Mouse (Mus musculus) CD8-positive naive resting alpha-beta T cell, adult 2 months (primary cell): Measurements from ENCODE around the gene Arid3b.

Experiments used
- DNase-seq, 2 experiments: peaks; one replicate each; pipeline ENCODE4 v3.0.0; 2022; ENCODE audit warnings: low read depth in 2 of 2, low spot score in 2 of 2

Gene Arid3b

DNA sequence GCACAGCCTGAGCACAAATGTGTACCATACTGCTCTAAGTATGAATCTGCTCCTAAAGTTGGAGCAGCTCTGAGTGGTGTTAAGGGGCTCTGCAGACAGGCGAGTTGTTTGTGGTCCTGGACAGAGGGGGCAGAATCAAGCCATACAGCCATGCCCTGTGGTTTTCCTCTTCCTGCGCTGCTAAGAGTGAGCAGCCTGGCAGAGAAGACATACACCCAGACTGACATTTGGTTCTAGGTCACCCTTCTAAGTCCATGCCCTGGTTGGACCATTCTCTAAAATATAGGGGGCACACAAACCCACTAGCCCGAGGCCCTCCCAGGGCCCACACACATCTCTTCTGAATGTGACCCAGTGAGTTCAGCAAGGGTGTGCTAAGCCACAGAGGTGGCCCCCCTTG is 46.9 kb downstream of the Arid3b start:
- no peak for DNase-seq

DNA sequence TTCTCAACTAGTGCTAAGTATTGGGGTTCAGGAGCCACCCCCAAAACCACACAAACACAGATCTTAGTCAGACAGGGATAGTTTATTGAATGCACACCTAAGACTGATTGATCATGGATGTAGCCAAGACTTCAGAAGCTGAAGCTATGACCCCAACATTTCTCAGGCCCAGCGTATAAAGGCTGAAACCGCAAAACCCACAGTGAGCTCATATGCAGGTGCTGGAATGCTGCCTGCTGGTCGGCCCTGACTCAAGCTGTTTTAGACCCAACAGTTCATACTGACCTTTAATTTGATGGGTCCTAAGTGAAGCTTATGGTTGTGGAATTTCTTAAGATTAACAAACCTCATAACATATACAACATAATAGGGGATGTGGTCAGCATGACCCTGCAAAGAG is 53.9 kb downstream of the Arid3b start:
- DNase-seq, result no peak

GRCm38 (mm10) chr9:57775736-57776135 is 60.9 kb downstream of the Arid3b start:
- DNase-seq, result no peak

DNA sequence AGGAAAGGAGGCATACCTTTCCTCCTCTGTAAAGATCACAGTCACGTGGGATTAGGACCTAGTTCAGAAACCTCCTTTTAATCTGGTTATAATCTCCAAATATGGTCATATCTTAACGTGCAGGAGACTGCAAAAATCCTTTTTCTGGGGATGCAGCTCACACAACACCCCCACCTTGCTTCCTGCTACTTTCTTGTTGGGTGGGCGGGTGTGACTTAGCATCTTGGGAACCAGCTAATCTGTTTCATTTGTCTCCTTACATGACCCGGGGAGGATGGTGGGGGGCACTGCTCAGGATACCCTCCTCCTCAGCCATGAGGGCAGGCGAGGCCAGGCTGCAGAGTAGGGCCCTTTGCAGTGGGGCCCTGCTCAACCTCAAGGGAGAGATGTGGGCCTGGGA is 61.6 kb downstream of the Arid3b start:
- no peak for DNase-seq

GRCm38 (mm10) chr9:57774168-57774567 is 62.4 kb downstream of the Arid3b start:
- peak in 1 of 2 experiments; percentile 35 for DNase-seq

- no peak for DNase-seq
These were observed 62.8 kb downstream of the Arid3b start for GRCm38 (mm10) chr9:57773754-57774153.

DNA sequence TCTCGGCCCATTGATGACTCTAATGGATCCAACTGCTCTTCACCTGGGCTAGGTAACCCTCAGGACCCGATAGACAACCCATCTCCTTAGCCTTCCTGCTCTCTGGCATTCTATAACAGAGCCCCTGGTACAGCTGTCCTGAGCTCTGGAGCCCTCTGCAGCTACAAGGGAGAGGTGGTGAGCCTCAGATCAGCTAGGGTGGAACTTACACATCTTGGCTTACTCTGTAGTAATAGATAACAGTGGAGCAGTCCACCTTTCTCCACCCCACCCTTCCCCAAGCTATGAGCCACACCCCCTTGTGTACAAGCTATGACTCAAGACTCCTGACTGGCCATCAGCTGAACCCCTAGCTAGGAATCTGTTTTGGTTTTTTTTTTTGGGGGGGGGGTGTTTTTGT is 65.8 kb downstream of the Arid3b start:
- DNase-seq, result no peak

GRCm38 (mm10) chr9:57770214-57770613 is 66.4 kb downstream of the Arid3b start:
- DNase-seq, result no peak

DNA sequence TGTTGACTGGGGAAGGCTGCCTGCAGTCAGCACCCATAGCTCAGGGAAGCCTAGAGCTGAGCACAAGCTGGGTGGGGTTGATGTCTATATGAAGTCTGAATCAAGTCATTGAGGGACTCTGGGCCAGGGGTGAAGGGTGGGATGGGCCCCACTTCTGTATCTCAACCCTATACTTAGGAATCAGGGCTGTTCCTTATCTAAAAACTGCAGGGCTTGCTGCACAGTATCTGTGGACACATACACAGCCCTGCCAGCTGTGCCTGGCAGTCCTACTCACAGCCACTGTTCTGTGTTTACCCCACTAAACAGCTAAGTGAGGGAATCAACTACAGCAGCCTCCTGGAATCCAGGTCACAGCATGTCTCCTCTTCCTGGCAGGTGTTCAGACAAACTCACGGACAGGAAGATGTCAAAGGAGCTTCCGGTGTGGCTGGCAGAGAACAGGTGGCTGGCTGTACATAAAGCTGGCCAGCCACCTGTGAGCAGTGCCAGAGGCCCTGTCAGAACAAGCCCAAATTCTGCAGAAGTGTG is 67.0 kb downstream of the Arid3b start:
- no peak for DNase-seq

- no peak for DNase-seq
These were observed 69.4 kb downstream of the Arid3b start for GRCm38 (mm10) chr9:57767231-57767630.

DNA sequence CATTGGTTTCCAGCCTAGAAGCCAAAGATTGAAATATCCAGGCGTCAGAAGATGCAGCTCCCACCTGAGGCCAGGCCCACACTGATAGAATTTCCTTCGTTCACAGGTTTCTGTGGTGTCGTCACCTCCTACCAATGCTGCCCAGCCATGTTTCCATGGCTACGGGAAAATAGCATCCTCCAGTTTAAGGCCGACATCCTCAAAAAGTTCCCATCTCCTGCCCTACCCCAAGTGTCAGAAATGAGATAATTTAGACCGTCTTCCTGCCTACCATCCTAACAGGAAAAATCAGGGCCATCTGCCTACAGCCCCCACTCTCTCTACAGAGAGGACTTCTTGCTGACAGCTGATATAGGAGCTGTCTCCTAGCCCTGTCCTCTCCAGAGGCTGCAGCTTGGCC is 70.2 kb downstream of the Arid3b start:
- no peak for DNase-seq

- peak; percentile 58 to 62 for DNase-seq
These were observed 70.9 kb downstream of the Arid3b start, which contains the start of gene Clk3 for GRCm38 (mm10) chr9:57765364-57766351. Gene Clk3, minus strand, starts transcription at chr9:57765860.

GRCm38 (mm10) chr9:57764974-57765363 is 71.6 kb downstream of the Arid3b start:
- peak; percentile 78 to 85 for DNase-seq

- peak; percentile 28 to 37 for DNase-seq
These were observed 72.2 kb downstream of the Arid3b start for GRCm38 (mm10) chr9:57764147-57764973.

- DNase-seq, result peak in 1 of 2 experiments; percentile 38
These were observed 74.0 kb downstream of the Arid3b start for GRCm38 (mm10) chr9:57762563-57762991.

- no peak for DNase-seq
These were observed 74.7 kb downstream of the Arid3b start for GRCm38 (mm10) chr9:57761563-57762551.

DNA sequence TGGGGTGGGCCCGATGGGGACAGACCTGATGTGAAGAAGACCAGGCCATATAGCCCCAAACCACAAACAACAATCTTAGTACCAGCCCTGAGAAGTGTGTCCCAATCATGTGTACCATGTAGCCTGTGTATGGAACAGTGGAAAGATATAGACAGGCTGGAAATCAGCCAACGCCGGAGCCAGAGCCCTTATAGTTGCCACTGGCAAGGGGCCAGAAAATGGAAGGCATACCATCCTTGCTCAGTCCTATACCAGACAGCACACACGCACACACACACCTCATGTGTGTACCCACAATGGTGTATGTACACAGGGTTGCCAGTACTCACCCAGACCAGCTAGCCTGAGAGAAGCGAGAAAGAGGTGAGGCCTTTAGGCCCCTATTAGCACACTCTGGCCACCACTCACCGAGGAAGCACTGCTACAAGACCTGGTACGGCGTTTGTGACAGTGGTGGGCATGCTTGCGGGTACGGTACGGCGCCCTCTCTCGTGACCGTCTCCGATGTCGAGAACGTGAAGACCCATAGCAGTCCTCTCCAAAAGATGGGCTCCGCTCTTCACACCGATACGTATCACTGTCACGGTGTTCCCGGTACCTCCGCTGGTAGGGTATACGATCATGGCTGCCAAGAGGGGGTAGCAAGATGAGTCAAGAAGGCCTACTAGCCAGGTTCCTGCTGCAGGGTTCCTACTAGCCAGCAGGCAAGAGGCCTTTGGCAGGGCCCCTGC is 76.0 kb downstream of the Arid3b start:
- no peak for DNase-seq

DNA sequence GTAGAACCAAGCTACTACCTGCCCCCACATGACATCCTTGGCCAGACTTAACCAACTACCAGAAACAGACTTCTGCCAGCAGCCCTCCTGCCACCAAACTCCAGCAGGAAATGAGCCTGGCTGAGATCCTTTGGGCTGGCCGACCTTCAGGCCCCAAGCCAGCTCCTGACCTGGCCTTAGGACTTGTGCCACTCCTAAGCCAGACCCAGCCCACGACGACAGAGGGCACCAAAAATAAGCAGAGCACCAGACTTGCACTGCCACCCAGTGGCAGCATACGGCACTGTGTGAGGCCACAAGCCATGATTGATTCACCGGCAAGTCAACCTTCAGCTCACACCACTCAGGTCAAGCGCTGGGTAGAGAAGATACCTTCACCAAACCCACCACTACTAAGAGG is 77.3 kb downstream of the Arid3b start:
- peak; percentile 44 to 54 for DNase-seq

GRCm38 (mm10) chr9:57758528-57758927 is 78.1 kb downstream of the Arid3b start:
- DNase-seq, result no peak

DNA sequence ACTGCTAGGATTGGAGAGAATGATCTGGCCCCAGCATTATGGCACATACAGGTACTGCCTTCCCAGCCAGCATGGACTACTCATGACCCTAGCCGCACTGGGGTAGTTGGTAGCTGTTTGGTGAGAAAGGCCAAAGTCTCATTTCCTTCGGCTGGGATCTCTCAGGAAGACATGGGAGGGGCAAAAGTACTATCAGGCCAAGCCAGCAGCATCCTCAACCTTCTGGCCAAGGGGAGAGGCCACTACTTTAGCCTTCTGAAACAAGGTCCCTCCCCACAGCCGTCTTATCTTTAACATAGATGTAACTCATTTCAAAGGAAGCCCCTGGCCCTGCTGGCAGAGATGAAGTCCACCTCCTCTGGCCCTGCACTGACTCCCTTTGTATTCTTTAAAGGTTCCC is 79.0 kb downstream of the Arid3b start:
- no peak for DNase-seq
